Mouse (Mus musculus): ENCODE measurements around the gene Arhgap29.

Arhgap29 gene

GRCm38 (mm10) chr3:121941204-121941745, 11.1 kb upstream of the Arhgap29 start:
- DNase-seq (ENCODE audit: inconsistent age in 2 of 2, low spot score in 1 of 2): peak in 1 of 2 experiments; percentile 53

- no peak for DNase-seq (ENCODE audit: inconsistent age in 2 of 2, low spot score in 1 of 2)
Measured at GRCm38 (mm10) chr3:121945957-121946356, 6.4 kb upstream of the Arhgap29 start.

- no peak for DNase-seq (ENCODE audit: inconsistent age in 2 of 2, low spot score in 1 of 2)
Measured at GRCm38 (mm10) chr3:121946765-121947164, 5.6 kb upstream of the Arhgap29 start.

GRCm38 (mm10) chr3:121950139-121950538, 2.2 kb upstream of the Arhgap29 start:
- no peak for DNase-seq (ENCODE audit: inconsistent age in 2 of 2, low spot score in 1 of 2)

GRCm38 (mm10) chr3:121951116-121951515, 1.2 kb upstream of the Arhgap29 start:
- peak; percentile 18 to 49 for DNase-seq (ENCODE audit: inconsistent age in 2 of 2, low spot score in 1 of 2)

GRCm38 (mm10) chr3:121953049-121953432, 700 bp downstream of the Arhgap29 start:
- DNase-seq (ENCODE audit: inconsistent age in 2 of 2, low spot score in 1 of 2): peak; percentile 92 to 97

GRCm38 (mm10) chr3:121953433-121954161, 1.3 kb downstream of the Arhgap29 start:
- peak; percentile 56 to 84 for DNase-seq (ENCODE audit: inconsistent age in 2 of 2, low spot score in 1 of 2)

- peak in 1 of 2 experiments; percentile 44 for DNase-seq (ENCODE audit: inconsistent age in 2 of 2, low spot score in 1 of 2)
Measured at GRCm38 (mm10) chr3:121954421-121954820, 2.1 kb downstream of the Arhgap29 start.

GRCm38 (mm10) chr3:121955527-121955926, 3.2 kb downstream of the Arhgap29 start:
- DNase-seq (ENCODE audit: inconsistent age in 2 of 2, low spot score in 1 of 2): no peak

GRCm38 (mm10) chr3:121956789-121957188, 4.4 kb downstream of the Arhgap29 start:
- DNase-seq (ENCODE audit: inconsistent age in 2 of 2, low spot score in 1 of 2): peak in 1 of 2 experiments; percentile 33

- no peak for DNase-seq (ENCODE audit: inconsistent age in 2 of 2, low spot score in 1 of 2)
Measured at GRCm38 (mm10) chr3:121957606-121958344, 5.4 kb downstream of the Arhgap29 start.

- DNase-seq (ENCODE audit: inconsistent age in 2 of 2, low spot score in 1 of 2): peak; percentile 28 to 77
Measured at GRCm38 (mm10) chr3:121964173-121964572, 11.8 kb downstream of the Arhgap29 start.

GRCm38 (mm10) chr3:121967681-121968476, 15.5 kb downstream of the Arhgap29 start:
- DNase-seq (ENCODE audit: inconsistent age in 2 of 2, low spot score in 1 of 2): peak; percentile 92 to 97

GRCm38 (mm10) chr3:121968621-121969020, 16.3 kb downstream of the Arhgap29 start:
- DNase-seq (ENCODE audit: inconsistent age in 2 of 2, low spot score in 1 of 2): peak; percentile 33 to 82

- DNase-seq (ENCODE audit: inconsistent age in 2 of 2, low spot score in 1 of 2): no peak
Measured at GRCm38 (mm10) chr3:121969451-121969850, 17.1 kb downstream of the Arhgap29 start.

- peak in 1 of 2 experiments; percentile 71 for DNase-seq (ENCODE audit: inconsistent age in 2 of 2, low spot score in 1 of 2)
Measured at GRCm38 (mm10) chr3:121973761-121974160, 21.4 kb downstream of the Arhgap29 start.

- DNase-seq (ENCODE audit: inconsistent age in 2 of 2, low spot score in 1 of 2): no peak
Measured at GRCm38 (mm10) chr3:121975381-121975780, 23.0 kb downstream of the Arhgap29 start.

- DNase-seq (ENCODE audit: inconsistent age in 2 of 2, low spot score in 1 of 2): no peak
Measured at GRCm38 (mm10) chr3:121981306-121981705, 29.0 kb downstream of the Arhgap29 start.

- DNase-seq (ENCODE audit: inconsistent age in 2 of 2, low spot score in 1 of 2): peak in 1 of 2 experiments; percentile 35
Measured at GRCm38 (mm10) chr3:121982450-121982849, 30.1 kb downstream of the Arhgap29 start.

- DNase-seq (ENCODE audit: inconsistent age in 2 of 2, low spot score in 1 of 2): no peak
Measured at GRCm38 (mm10) chr3:121995125-121995524, 42.8 kb downstream of the Arhgap29 start.

- DNase-seq (ENCODE audit: inconsistent age in 2 of 2, low spot score in 1 of 2): no peak
Measured at GRCm38 (mm10) chr3:121999934-122000333, 47.6 kb downstream of the Arhgap29 start.
